1 mouse cellular context compared by ENCODE assay signal in genomic region chr11:103265211-103265610, GRCm38 (mm10).
A peak's percentile ranks its signal among the peaks of the same experiment; 100 is the strongest.
TF ChIP-seq lines count a peak whose summit lies in the region.

No protein-coding gene starts in this region.

TF ChIP-seq in MEL, 35 proteins besides CTCF, POLR2A, EP300 and RAD21 (continued from another document):
- no peak for TF ChIP-seq MAZ (IDR thresholded peaks at IDR 0.05; ENCODE audit: low read depth, low read length)
- no peak for TF ChIP-seq POLR2AphosphoS5 (IDR thresholded peaks at IDR 0.05; ENCODE audit: borderline replicate concordance, low read depth, low read length)
- peak; percentile 91 for TF ChIP-seq ETS1 (IDR thresholded peaks at IDR 0.05; ENCODE audit: low read depth, low read length)
- no peak for TF ChIP-seq ELF1 (IDR thresholded peaks at IDR 0.05; ENCODE audit: low read depth, low read length)
